Mouse (Mus musculus) midbrain, embryonic 14.5 days (tissue): ENCODE measurements around the gene 4933407L21Rik. TPM values are rescaled to one million over a fixed set of nuclear protein-coding genes. Genes with fewer than 3 reads are reported as not detected.

Experiments
- ATAC-seq: fragments of 200-750 bp; cut with Nextera tagmentation; 2 replicates; pipeline ENCODE4 v1.8.0; 2017; ENCODE audit warnings: moderate number of reproducible peaks, moderate library complexity; ENCODE audit not compliant: low FRiP score, low TSS enrichment
- DNase-seq: peaks from one replicate; pipeline ENCODE4 v3.0.0-alpha.2; 2015
- H3K27ac ChIP-seq: fragments of 300-500 bp; sonication (generic); replicated peaks from 2 replicates; pipeline ENCODE4 v1.5.1; 2014; ENCODE audit warnings: mild to moderate bottlenecking, low read depth, low read length, moderate library complexity
- H3K27me3 ChIP-seq: fragments of 300-500 bp; sonication (generic); 2 replicates; pipeline ENCODE4 v1.6.1; 2014; ENCODE audit warnings: low read length, control low read depth, mixed read lengths; ENCODE audit not compliant: control insufficient read depth, insufficient read depth
- H3K36me3 ChIP-seq: fragments of 300-500 bp; sonication (generic); 2 replicates; pipeline ENCODE4 v1.6.1; 2014; ENCODE audit warnings: low read length, control low read depth; ENCODE audit not compliant: control insufficient read depth, insufficient read depth
- H3K4me1 ChIP-seq: fragments of 300-500 bp; sonication (generic); 2 replicates; pipeline ENCODE4 v1.6.1; 2014; ENCODE audit warnings: mild to moderate bottlenecking, antibody characterized with exemption, low read length, control low read depth; ENCODE audit not compliant: control insufficient read depth, insufficient read depth
- H3K4me2 ChIP-seq: fragments of 300-500 bp; sonication (generic); 2 replicates; pipeline ENCODE4 v1.6.1; 2014; ENCODE audit warnings: mild to moderate bottlenecking, low read length, moderate library complexity
- H3K4me3 ChIP-seq: fragments of 300-500 bp; sonication (generic); replicated peaks from 2 replicates; pipeline ENCODE4 v1.5.1; 2014; ENCODE audit warnings: low read depth, low read length
- H3K9ac ChIP-seq: fragments of 300-500 bp; sonication (generic); replicated peaks from 2 replicates; pipeline ENCODE4 v1.6.1; 2014; ENCODE audit warnings: mild to moderate bottlenecking, low read length, moderate library complexity
- H3K9me3 ChIP-seq: fragments of 300-500 bp; sonication (generic); 2 replicates; pipeline ENCODE4 v1.6.1; 2016; ENCODE audit warnings: low read length, control low read depth, mixed read lengths; ENCODE audit not compliant: control insufficient read depth
- WGBS: fragments of 180-500 bp; shearing (Covaris S2); extraction: QIAGEN DNeasy Blood & Tissue Kit; methylation state at CpG from one replicate; pipeline ENCODE4 v1.1.7; 2014; 5-methylcytosine and 5-hydroxymethylcytosine counted together
- polyA plus RNA-seq: library from polyadenylated mRNA; unstranded; fragments of >200 nt; fragmentation: Nextera tagmentation; extraction: Ambion mirVana; gene quantifications from 2 replicates; pipeline ENCODE4 v1.2.1, GENCODE M21; 2014

Gene 4933407L21Rik
- polyA plus RNA-seq, 1 experiment from 2014 or later, result 6.9 TPM

- DNase-seq, result no peak
- Histone ChIP-seq H3K4me3 (no peak overlapping the region), H3K36me3 (no peaks in the 10 kb centered on the region), H3K27ac (no peak overlapping the region), H3K9me3 (no peaks in the 10 kb centered on the region), H3K9ac (no peak overlapping the region), H3K4me1 (peaks cover 29% of the 10 kb centered on the region), H3K27me3 (no peaks in the 10 kb centered on the region), H3K4me2 (no peak overlapping the region)
- no peak for ATAC-seq
- WGBS, result 83% methylated on average over 6 of the region's 6 CpGs
These were observed 8.0 kb downstream of the 4933407L21Rik start for GRCm38 (mm10) chr1:85936265-85936664.

GRCm38 (mm10) chr1:85937323-85937722 lies 9.0 kb downstream of the 4933407L21Rik start:
- no peaks in the 10 kb centered on the region for H3K9me3 ChIP-seq
- H3K27ac ChIP-seq, result no peak overlapping the region
- ATAC-seq (no peak), DNase-seq (no peak)
- no peak overlapping the region for H3K4me3 ChIP-seq
- no peaks in the 10 kb centered on the region for H3K36me3 ChIP-seq
- WGBS, result 88% methylated on average over 1 of the region's 1 CpGs
- H3K4me2 ChIP-seq, result no peak overlapping the region
- H3K27me3 ChIP-seq, result no peaks in the 10 kb centered on the region
- H3K4me1 ChIP-seq, result peaks cover 26% of the 10 kb centered on the region
- no peak overlapping the region for H3K9ac ChIP-seq

GRCm38 (mm10) chr1:85942318-85942717 lies 14.0 kb downstream of the 4933407L21Rik start:
- Histone ChIP-seq H3K4me3 (no peak overlapping the region), H3K4me1 (no peaks in the 10 kb centered on the region), H3K27me3 (no peaks in the 10 kb centered on the region), H3K9me3 (no peaks in the 10 kb centered on the region), H3K4me2 (no peak overlapping the region), H3K27ac (no peak overlapping the region), H3K36me3 (no peaks in the 10 kb centered on the region), H3K9ac (no peak overlapping the region)
- no peak for DNase-seq
- 86% methylated on average over 8 of the region's 8 CpGs for WGBS
- no peak for ATAC-seq

- H3K9me3 ChIP-seq, result no peaks in the 10 kb centered on the region
- DNase-seq (no peak), ATAC-seq (no peak)
- H3K36me3 ChIP-seq, result no peaks in the 10 kb centered on the region
- 83% methylated on average over 2 of the region's 2 CpGs for WGBS
- H3K4me3 ChIP-seq, result no peak overlapping the region
- H3K4me1 ChIP-seq, result no peaks in the 10 kb centered on the region
- H3K9ac ChIP-seq, result no peak overlapping the region
- H3K4me2 ChIP-seq, result no peak overlapping the region
- H3K27me3 ChIP-seq, result no peaks in the 10 kb centered on the region
- no peak overlapping the region for H3K27ac ChIP-seq
These were observed 20.9 kb downstream of the 4933407L21Rik start for GRCm38 (mm10) chr1:85949085-85949684.

- no peak for ATAC-seq
- Histone ChIP-seq H3K27me3 (no peaks in the 10 kb centered on the region), H3K27ac (no peak overlapping the region), H3K36me3 (no peaks in the 10 kb centered on the region), H3K4me1 (no peaks in the 10 kb centered on the region), H3K4me2 (no peak overlapping the region), H3K9ac (no peak overlapping the region), H3K9me3 (no peaks in the 10 kb centered on the region), H3K4me3 (no peak overlapping the region)
- WGBS, result 82% methylated on average over 3 of the region's 3 CpGs
- no peak for DNase-seq
These were observed 26.9 kb downstream of the 4933407L21Rik start for GRCm38 (mm10) chr1:85955150-85955549.

GRCm38 (mm10) chr1:85957290-85957689 lies 29.0 kb downstream of the 4933407L21Rik start:
- H3K9me3 ChIP-seq, result no peaks in the 10 kb centered on the region

GRCm38 (mm10) chr1:85957942-85958619 lies 29.8 kb downstream of the 4933407L21Rik start:
- Histone ChIP-seq H3K36me3 (no peaks in the 10 kb centered on the region), H3K27ac (no peak overlapping the region), H3K4me1 (no peaks in the 10 kb centered on the region), H3K9me3 (no peaks in the 10 kb centered on the region), H3K27me3 (no peaks in the 10 kb centered on the region), H3K9ac (no peak overlapping the region), H3K4me2 (no peak overlapping the region), H3K4me3 (no peak overlapping the region)
- DNase-seq (peak; percentile 44), ATAC-seq (no peak)
- WGBS, result 45% methylated on average over 9 of the region's 9 CpGs

More at GRCm38 (mm10) chr1:85957290-85957689, 29.0 kb downstream of the 4933407L21Rik start:
- Histone ChIP-seq H3K9ac (no peak overlapping the region), H3K27ac (no peak overlapping the region), H3K4me2 (no peak overlapping the region), H3K4me3 (no peak overlapping the region), H3K36me3 (no peaks in the 10 kb centered on the region), H3K4me1 (no peaks in the 10 kb centered on the region), H3K27me3 (no peaks in the 10 kb centered on the region)
- ATAC-seq, result no peak
- 80% methylated on average over 5 of the region's 5 CpGs for WGBS
- DNase-seq, result no peak

GRCm38 (mm10) chr1:85959129-85959888 lies 31.0 kb downstream of the 4933407L21Rik start:
- Histone ChIP-seq H3K27ac (no peak overlapping the region), H3K4me3 (no peak overlapping the region), H3K4me2 (no peak overlapping the region), H3K4me1 (no peaks in the 10 kb centered on the region), H3K9me3 (no peaks in the 10 kb centered on the region), H3K9ac (no peak overlapping the region), H3K27me3 (no peaks in the 10 kb centered on the region), H3K36me3 (no peaks in the 10 kb centered on the region)
- whole genome bisulfite sequencing, result 67% methylated on average over 6 of the region's 6 CpGs
- ATAC-seq (no peak), DNase-seq (no peak)
